Mouse (Mus musculus) cerebellum, postnatal 4 days (tissue): Measurements from ENCODE around the gene Cox7a2.
A peak's percentile ranks its signal among the peaks of the same experiment; 100 is the strongest.

Experiments
- DNase-seq, 2 experiments: peaks; one replicate each; pipeline ENCODE4 v3.0.0; 2022; ENCODE audit warnings: low spot score in 2 of 2, mixed read lengths in 1 of 2

The Cox7a2 gene

DNA sequence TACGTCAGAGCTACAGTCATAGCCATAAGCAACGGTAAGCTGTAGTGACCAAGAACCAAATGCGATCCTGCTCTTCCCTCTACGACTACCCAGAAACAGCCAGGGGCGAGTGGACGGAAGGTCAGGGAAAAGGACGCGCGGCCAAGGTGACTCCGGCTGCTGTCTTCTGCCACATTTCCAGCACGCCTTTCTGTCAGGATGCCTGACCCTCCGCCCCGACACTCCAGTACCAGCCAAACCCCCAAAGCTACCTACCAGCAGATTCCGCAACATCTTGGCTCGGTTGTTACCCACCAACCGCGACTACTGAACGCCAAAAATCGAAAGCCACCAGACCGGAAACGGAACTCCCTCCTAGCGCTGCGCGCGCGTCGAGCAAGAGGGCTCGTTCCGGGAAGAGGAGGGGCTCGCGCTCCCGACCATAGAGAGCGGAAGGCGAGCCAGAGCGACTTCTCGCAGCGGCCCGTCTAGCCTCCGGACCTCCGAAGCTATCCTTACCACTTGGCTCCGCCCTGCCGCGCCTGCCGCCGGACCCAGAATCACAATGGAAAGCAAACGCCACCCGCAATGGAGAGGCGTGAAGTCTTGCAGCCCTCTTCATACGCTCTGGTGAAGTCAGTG, at the start of gene Cox7a2:
TSS of gene Cox7a2 (minus strand) at position 494 of the 621 bp plus-strand sequence.
- peak; percentile 83 to 90 for DNase-seq

DNA sequence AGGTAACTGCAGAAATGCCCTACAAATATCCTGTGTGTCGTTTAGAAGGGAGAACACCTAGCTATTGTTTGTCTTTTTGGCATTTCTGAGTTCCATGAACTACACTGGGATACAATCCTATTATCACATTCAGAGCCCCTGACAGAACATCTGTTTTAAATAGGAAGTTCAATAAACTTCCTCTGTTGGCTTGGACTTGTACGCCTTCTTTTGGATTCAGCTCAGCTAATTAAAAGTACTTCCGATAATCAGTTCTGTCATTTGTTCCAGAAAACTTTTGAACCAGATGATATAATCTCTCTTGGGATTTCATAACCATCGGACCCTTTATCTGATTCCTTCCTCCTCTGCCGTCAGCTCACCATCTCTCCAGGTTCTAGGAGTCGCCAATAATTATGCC, 49.7 kb upstream of the Cox7a2 start:
- no peak for DNase-seq

DNA sequence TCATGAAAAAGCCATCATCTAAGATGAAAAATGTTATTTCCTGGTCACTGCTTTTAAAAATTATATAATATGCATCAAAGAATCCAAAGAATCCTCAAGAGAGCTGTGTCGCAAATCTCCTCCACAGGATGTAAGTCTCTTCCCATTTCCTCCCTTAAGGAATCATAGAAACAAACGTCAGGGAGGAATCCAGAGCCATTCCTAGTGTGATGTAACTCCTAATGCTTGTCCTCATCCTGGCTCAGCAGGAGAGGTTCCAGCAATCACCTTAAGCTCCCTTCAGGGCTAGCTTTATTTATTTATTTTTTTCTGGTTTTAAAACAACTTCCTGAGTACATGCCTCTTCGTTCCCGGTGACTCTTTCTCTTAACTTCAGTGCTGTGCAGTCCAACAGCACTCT, 47.5 kb upstream of the Cox7a2 start:
- no peak for DNase-seq

DNA sequence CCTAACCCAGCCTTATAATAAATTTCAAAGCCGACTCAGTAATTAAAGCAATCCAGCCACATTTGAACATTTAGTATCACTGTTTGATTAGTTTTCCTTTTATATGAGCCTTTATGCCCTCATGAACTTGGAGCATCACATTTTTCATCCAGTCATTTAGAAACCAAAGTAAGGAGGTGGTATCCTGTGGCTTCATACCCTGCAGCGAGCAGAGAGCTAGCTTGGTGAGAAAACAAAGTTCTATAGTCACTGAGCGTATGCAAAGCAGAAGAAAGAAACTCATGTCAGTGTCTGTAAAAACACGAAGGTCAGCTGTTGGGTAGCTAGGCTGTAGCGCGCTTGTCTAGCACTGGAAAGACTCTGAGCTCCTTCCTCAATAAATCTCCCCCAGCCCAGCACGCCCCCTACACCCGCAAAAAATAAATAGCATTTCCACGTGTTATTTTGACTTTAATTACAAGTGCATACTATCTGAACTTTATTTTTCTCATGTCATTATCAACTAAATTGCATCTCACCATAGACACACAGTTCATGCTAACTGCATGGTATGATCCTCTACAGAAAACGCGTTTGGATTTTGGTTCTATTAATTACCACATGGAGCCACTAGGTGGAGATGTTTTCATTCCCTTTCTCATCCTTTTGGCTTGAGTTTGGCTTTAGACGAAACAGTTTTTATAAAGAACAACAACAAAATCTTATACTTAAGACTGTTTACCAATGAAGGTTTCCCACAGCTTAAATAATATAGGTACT, 46.8 kb upstream of the Cox7a2 start:
- DNase-seq, result peak in 1 of 2 experiments; percentile 9

DNA sequence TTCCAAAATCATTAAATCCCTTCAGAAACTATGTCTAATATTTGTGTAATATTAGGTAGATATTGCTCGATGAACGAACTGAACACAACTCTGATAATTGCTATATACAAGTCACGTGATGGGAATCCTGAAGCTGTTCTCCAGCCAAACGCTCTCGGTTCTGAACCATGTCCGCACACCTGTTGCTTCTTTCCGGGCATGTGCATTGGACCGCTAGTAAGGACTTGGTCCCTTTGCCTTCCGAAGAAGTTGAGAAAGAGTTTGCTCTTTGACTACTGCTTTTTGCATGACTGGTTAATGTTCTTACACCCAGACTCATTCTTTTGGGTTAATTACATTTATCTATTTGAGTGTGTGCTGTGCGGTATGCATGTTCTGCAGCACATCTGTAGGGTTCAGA, 45.7 kb upstream of the Cox7a2 start:
- no peak for DNase-seq

DNA sequence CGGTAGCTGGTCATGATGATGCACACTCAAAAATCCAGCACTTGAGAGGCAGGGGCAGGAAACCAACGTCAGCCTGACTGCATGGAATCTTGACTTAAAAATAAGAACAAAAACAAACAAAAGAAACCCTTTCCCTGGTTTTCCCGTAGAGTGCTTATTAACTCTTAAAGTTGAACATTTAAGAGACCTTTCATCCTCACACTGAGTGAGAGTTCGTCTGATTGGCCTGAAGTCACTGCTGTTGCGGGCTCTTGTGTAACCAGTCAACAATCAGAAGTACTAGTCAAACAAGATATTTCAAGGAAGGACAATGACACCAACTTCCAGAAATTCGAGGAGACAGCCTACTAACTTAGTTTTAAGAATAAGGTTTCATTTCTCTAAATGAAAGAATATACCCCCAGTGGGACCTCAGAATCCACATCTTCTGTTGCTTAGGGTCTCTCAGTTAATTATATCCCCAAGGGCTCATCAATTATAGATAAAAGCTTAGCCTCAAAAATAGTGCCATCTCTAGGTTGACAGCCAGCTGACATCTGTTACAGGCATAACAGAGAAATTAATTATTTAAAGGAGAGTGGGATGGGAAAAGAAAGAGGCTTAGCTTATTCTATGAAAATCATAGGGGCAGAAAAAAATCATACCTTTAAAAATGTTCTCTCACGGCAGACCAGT, 36.9 kb upstream of the Cox7a2 start:
- DNase-seq, result no peak

DNA sequence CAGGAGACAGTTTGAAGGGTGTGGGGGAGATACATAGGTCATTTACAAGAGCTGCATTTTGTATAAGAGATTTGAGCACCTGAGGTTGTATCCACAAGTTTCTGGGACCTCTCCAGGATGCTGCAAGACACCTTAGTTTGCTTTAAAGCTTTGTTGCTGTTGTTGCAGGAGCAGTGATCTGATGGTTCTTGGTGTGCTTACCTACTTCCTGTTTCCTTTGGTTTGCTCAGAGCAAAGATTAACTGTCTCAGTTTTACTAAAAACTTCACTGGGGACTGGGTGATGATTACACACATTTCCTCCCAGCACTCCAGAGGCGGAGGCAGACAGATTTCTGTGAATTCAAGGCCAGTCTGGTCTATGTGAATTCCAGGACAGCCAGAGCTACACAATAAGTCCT, 35.4 kb upstream of the Cox7a2 start:
- no peak for DNase-seq

DNA sequence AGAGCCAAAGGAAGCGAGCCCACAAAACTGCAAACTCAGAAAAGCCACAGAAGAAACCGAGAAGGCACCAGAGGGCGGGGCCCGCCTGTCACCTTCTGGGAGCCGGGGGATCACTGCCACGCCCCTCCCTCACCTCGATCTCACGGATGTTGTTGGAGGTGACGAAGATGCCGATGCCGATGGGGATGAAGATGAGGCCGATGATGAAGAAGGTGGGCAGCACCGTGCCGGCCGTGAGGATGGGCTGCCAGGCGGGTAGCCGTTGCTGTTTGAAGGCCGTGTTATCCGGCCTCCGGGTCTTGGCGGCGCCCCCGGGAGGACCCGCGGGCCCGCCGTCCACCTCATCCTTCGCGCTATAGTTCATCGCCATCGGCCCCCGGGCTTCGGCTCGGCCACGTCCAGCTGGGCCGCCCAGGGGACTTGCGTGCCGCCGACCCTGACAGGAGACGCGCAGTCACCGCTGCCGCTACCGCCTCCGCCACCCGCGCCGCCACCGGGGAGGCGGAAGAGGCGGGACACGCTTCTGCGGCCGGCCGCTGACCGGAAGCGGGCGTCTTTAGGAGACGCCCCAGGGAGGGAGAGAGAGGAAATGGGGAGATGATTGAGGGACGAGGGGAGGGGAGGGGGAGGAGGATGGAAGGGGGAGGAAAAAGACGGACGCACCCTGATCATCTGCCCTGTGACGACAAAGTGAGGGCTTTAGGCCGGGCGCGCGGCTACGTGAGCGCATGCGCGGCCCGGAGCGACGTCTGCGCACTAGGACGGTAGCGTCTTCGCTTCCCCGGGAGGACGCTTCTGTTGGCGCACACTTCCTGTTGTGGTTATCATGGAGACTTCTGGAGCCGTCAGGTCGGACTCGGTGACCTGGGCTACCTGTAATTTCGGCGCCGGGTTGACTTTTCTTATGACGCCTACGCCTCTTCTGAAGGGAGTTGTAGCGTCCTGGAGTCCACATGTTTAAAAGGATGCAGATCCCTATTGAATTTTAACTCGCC, 33.5 kb upstream of the Cox7a2 start, which contains the start of gene Tmem30a:
TSS of gene Tmem30a (minus strand) at position 667 of the 995 bp plus-strand sequence.
- peak; percentile 87 to 93 for DNase-seq

DNA sequence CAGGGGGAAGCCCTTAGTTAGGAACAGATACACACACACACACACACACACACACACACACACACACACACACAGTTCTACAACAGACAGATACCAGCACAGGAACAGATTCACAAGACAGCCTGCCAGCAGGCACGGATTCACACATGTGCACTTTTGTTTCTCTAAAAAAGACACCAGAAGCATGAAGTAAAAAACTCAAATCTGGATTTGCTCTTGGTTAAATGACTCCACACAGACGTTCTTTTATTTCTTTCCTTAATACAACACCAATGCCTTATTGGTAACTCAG, 26.1 kb upstream of the Cox7a2 start:
- DNase-seq, result no peak

DNA sequence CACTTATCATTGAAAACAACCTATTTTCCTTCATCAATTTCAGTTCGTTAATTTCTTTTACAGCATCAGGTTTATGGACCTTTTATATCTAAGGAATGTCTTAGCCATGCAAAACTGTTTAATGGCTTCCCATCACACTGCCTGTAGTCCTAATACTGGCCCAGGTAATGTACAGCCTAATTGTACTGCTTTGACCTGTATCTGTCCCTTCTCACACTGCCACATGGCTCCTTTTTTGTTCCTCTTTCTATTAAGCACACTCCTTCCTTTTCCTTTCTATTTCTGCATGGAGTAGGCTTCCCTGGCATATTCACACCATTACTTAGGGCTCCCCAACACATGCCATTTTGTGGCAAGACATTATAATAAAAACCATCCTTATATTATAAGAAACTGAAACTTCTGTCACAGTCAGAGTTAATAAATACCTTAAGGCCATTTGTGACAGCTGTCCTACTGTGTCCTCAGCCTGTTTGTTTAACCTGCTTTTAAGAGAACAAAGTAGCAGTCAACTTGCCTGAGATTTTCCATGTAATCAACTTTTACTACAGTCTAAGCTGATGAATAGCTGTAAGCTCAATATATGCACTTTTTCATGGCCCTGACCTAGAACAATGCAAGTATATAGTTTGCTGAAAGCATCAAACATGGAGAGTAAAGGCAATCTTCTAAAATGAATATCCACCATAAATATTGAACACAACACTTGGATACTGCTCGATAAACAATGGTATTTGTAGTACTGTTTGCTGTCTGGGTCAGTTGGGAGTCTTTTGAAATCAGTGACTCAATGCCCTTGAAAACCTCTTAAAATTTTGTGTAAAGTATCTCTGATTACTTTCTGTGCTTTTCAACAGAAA, 25.5 kb upstream of the Cox7a2 start:
- no peak for DNase-seq

DNA sequence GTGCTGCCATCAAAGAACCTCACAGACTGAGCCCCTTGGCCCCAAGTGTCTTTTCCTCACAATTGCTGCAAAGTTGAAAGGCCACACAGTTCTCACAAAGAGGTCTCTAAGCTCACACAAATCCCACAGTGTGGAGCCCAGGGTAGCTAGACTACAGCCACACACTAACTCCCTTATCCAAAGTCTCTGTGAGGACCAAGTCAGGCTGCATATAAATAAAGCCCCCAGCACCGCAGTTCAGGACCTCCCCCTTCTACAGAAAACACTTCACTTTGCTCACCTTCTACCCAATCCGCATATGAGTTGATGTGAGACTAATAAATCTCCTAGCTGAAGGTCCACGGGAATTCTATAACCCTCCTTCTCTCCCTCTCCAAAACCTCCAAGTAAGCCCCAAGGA, 24.8 kb upstream of the Cox7a2 start:
- no peak for DNase-seq

DNA sequence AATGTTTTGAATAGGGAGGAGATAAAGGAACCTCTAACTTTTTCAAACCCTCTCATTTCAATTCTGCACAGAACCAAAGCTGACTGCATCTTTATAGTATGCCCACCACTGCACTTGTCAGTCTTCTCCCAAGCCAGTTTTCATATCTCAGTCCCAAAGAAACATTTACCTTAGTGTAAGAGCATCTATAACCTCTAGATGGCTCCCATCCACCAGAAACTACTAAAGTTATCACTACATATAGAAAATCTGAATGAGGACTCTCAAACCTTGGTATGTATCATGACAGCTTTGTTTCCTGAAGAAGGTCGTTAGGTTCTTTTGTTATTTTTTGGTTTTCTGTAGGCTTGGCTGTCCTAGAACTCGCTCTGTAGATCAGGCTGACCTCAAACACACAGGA, 19.7 kb upstream of the Cox7a2 start:
- no peak for DNase-seq

DNA sequence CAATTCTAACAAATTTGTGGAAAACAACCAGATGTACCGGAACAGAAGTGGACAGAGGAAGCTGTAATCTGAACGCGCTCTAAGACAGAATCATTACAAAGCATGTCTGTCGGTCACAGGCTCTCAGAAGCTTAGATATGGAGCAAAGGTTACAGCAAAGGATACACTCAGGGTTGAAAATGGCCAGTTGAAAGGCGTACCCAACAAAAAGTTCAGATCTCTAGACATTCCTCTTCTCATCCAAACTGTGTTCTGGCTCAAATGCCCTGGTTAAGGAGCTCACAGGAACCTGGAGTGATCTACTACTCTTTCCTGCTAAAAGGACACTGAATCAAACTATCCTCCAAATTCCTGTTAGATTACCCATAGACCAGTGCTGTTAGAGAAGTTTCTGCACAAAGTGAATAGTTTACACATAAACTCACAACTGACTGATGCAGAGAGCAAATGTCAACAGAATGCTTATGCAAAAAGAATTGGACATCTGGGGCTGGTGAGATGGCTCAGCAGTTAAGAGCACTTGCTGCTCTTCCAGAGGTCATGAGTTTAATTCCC, 7.4 kb upstream of the Cox7a2 start:
- no peak for DNase-seq

DNA sequence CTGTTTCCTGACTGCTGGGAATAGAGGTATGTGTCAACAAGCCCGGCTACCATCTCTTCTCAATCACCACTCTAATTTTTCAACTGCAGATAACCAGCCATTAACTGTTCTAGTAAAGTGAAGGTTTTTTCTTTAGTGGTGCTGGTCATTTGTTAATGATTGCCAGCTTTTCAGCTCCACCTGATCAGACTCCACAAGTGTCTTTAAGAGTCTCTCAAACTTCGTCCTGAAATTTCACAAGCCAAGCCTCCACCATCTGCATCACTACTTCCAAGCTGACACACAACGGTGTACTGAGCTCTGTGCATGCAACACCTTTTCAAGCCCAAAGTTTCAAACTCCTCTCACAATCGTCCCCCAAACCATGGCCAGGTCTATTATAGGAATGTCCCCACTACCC, 5.7 kb upstream of the Cox7a2 start:
- DNase-seq, result no peak

DNA sequence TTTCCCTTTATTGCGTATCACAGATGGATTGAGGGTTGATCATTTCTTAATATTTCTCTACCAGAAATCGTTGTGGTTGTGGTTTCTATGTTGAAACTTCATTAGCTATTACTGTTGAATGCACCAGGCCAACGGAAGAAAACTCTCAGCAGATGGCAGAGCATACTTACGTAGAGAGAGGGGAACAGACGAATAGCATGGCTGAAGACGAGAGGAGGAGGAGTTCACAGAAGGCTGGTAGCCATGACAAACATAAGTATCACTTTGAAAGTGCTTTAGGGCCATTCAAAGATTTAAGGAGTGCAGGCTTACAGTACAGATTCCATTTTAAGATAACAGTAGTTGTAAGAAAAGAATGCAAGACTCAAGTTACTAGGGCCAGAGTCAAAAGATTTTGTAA, 2.8 kb upstream of the Cox7a2 start:
- no peak for DNase-seq

DNA sequence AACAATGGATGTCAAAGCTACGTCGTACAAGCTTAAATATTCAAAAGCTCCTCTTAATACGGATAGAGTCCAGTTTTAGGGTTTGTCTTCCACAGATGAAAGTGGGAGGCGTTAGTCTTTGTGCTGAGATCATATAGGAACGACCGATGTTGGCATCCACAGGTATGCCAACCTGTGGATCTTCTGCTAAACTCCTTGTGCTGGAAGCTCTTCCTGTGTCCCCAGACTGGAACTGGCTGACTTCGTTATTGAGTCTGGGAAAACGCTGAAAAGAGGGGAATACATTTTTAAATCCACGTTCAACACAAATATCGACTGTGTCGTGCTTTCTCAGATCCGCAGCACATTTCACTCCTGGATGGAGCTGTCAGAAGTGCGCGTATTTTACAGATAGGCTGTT, 398 bp upstream of the Cox7a2 start:
- no peak for DNase-seq

DNA sequence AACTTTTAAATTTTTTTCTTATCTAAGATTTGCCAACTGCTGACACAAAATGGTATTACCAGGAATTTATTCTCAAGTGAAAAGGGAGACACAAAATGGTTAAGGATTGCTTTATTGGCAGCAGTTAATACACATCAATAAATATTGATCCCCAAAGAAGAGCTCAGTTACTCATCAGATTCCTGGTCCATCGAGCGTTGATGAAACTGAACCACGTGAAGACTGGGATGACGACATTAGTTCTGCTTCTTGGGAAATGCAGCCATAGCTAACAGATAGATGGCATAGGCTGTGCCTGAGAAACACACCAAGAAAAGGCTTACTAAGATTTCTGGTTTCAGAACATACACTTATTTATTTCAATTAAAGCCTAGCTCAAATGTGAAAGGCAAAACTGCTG, 4.4 kb downstream of the Cox7a2 start:
- DNase-seq, result no peak

DNA sequence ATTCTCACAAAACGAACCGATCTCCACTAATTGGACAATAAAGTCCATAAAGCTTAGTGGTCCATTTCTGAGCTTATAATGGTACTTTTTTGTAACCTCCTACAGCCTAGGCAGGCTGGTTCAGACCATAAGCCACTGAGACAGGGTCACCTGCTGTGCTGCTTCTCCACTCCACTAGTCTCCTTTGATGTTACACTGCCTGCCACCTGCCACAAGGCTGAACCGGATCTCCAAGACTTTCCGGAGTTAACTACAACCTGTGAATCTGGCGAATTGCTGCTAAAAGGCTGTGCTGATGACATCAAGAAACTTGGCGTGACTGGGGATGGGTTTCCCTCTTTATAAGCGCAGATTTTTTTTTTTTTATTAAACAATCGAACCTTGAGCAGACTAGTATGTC, 7.8 kb downstream of the Cox7a2 start:
- DNase-seq, result no peak

DNA sequence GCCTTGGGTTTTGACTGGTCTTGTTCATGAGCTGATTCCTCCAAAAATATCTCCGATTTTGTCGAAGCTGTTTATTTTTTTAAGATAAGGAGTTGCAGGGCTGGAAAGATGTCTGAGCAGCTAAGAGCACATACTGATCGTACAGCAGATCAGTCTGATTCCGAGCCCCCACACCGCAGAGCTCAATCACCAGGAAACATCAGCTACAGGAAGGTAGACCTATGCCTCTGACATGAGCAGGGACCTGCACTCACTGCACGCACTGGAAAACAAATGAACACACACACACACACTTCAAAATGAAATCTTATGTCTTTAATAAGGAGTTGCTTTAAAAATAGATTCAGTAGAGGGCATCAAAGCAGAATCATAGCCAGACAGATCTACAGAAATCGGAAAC, 9.0 kb downstream of the Cox7a2 start:
- no peak for DNase-seq

DNA sequence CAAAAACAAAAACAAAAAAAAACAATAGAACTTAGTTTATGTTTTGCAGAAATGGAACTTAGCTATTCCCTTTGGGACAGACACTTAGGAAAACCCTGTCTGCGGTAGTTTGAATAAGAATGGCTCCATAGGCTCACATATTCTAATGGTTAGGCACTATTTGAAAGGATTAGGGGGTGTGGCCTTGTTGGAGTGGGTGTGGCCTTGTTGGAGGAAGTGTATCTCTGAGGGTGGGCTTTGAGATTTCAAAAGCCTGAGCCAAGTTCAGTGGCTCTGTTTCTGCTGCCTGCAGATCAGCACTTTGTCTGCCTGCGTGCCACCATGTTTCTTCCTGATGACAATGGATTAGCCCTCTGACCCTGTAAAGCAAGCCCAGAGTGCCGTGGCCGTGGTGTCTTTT, 14.6 kb downstream of the Cox7a2 start:
- no peak for DNase-seq

DNA sequence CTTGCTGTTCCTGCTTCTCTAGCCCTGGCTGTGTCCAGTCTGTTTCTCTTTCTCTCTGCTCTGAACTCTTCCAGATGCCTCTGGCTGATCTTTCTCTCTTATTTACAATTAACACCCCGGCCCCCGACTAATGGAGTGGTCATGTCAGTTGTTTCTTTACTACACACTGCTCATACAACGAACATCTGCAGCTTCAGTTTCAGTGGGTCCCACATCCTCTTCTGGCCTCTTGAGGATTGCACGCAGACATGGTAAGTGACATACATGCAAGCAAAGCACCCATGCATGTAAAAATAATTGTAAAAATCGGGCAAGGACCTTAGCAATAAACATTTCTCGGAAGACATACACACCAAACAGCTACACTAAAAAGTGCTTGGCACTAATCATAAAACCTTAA, 24.1 kb downstream of the Cox7a2 start:
- no peak for DNase-seq
